Mouse (Mus musculus): Measurements from ENCODE around the gene Apoc2.

DNA sequence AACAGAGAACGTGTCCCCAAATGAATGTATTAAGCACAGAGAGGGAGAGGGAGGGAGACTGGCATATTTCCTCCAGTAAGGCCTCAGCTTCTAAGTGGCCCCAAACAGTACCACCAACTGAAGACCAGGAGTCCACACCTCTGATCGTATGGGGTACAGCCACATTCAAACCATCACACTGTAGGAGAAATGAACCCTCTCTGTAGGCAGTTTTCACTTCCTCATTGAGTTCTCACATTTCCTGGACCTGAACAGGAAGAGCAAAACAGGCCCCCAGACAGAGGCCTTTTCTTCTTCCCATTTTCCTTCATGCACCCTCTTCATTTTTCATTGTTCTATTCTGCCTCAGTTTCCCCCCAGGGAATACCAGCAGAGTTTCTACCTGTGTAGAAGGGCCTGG is 10.3 kb downstream of the Apoc2 start:
- TF ChIP-seq ZC3H11A (IDR thresholded peaks at IDR 0.05; ENCODE audit: borderline replicate concordance, low read depth, low read length) (no peak), ZNF384 (IDR thresholded peaks at IDR 0.05; ENCODE audit: low read depth, low read length) (no peak)

Data from ES-E14 (cell line).